Mouse (Mus musculus) thymus, adult 2 months (tissue): ENCODE data around the gene Olfr1006.

Source experiments
- CTCF ChIP-seq: fragments of 200-500 bp; IDR thresholded peaks from 2 replicates; pipeline ENCODE4 v1.5.1; 2012; ENCODE audit warnings: mild to moderate bottlenecking, control low read depth, low read length, moderate library complexity, borderline replicate concordance; ENCODE audit not compliant: control insufficient read depth, poor library complexity, insufficient read depth; ENCODE audit errors: extremely low read depth
- POLR2A ChIP-seq: fragments of 200-500 bp; IDR thresholded peaks from 2 replicates; pipeline ENCODE4 v1.6.1; 2012; ENCODE audit warnings: mild to moderate bottlenecking, low read length, control low read depth, moderate library complexity; ENCODE audit not compliant: control insufficient read depth, poor library complexity, insufficient read depth; ENCODE audit errors: extremely low read depth

DNA sequence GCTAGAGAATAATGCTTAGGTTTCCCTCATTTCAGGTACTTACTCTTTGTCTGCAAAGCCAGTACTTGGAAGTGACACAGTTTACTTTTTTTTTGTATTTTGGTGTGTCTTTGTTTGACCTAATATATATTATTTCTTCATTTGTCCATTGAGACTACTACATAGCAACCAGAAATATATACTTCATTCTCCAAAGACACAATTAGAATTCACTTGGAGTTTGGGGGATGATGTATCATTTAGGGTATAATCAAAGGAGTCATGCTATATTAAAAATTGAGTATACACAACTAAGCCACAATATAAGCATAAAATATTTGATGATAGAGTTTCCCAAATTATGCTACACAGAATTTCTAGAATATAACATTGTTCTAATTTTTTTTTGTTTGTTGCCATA is at the start of gene Olfr1006:
- TF ChIP-seq POLR2A = no peak
- no peak for TF ChIP-seq CTCF
